Mouse (Mus musculus) small intestine, adult 2 months (tissue): Measurements from ENCODE around the gene Tssc4.

ENCODE experiments used
- CTCF ChIP-seq: fragments of 200-500 bp; IDR thresholded peaks from 2 replicates; pipeline ENCODE4 v1.5.1; 2012; ENCODE audit warnings: low read depth, mild to moderate bottlenecking, control low read depth, inconsistent platforms, low read length, moderate library complexity, mixed read lengths; ENCODE audit not compliant: insufficient replicate concordance, insufficient read length; ENCODE audit errors: extremely low read depth
- POLR2A ChIP-seq: fragments of 200-500 bp; IDR thresholded peaks from 2 replicates; pipeline ENCODE4 v1.6.1; 2012; ENCODE audit warnings: low read depth, mild to moderate bottlenecking, control low read depth, inconsistent platforms, low read length, moderate library complexity

- TF ChIP-seq CTCF (no peak), POLR2A (no peak)
Measured at GRCm38 (mm10) chr7:143037306-143037705, 31.7 kb upstream of the Tssc4 start.
